Mouse (Mus musculus): ENCODE measurements at regions not wholly inside any gene's neighbourhood (a gene's known extent, or its start where the extent isn't known, plus 50 kb on each side); places are given as distances from the start of the nearest gene placed in this dataset.

- no peak overlapping the region for H3K27ac ChIP-seq (ENCODE audit: low read depth, low read length)
- no peaks in the 10 kb centered on the region for H3K9me3 ChIP-seq (ENCODE audit: control insufficient read depth, low read length)
- H3K27me3 ChIP-seq (ENCODE audit: control insufficient read depth, insufficient read depth, low read length), result no peaks in the 10 kb centered on the region
- WGBS, result 39% methylated on average over 5 of the region's 5 CpGs
- no peak overlapping the region for H3K9ac ChIP-seq (ENCODE audit: low read depth, low read length)
- no peak overlapping the region for H3K4me3 ChIP-seq (ENCODE audit: low read depth, low read length)
- no peak overlapping the region for H3K4me2 ChIP-seq (replicated peaks; ENCODE audit: low read depth, low read length)
- DNase-seq (ENCODE audit: low spot score) (no peak), ATAC-seq (ENCODE audit: low FRiP score) (no peak)
- H3K36me3 ChIP-seq (ENCODE audit: control insufficient read depth, insufficient read depth, low read length), result no peaks in the 10 kb centered on the region
- H3K4me1 ChIP-seq (replicated peaks; ENCODE audit: control insufficient read depth, insufficient read depth, low read length), result no peaks in the 10 kb centered on the region
These were observed 165.4 kb upstream of the Pbx1 start for GRCm38 (mm10) chr1:168597495-168597894.

- no peaks in the 10 kb centered on the region for H3K9me3 ChIP-seq (ENCODE audit: control insufficient read depth, low read length)
- ATAC-seq (ENCODE audit: low FRiP score) (no peak), DNase-seq (ENCODE audit: low spot score) (no peak)
- no peak overlapping the region for H3K4me2 ChIP-seq (replicated peaks; ENCODE audit: low read depth, low read length)
- WGBS, result 91% methylated on average over 3 of the region's 3 CpGs
- no peak overlapping the region for H3K4me3 ChIP-seq (ENCODE audit: low read depth, low read length)
- no peaks in the 10 kb centered on the region for H3K4me1 ChIP-seq (replicated peaks; ENCODE audit: control insufficient read depth, insufficient read depth, low read length)
- H3K36me3 ChIP-seq (ENCODE audit: control insufficient read depth, insufficient read depth, low read length), result no peaks in the 10 kb centered on the region
- H3K27me3 ChIP-seq (ENCODE audit: control insufficient read depth, insufficient read depth, low read length), result no peaks in the 10 kb centered on the region
- no peak overlapping the region for H3K27ac ChIP-seq (ENCODE audit: low read depth, low read length)
- no peak overlapping the region for H3K9ac ChIP-seq (ENCODE audit: low read depth, low read length)
These were observed 152.1 kb upstream of the Pbx1 start for GRCm38 (mm10) chr1:168584137-168584536.

GRCm38 (mm10) chr1:168582434-168582833, 150.4 kb upstream of the Pbx1 start:
- H3K4me2 ChIP-seq (replicated peaks; ENCODE audit: low read depth, low read length), result no peak overlapping the region
- H3K4me3 ChIP-seq (ENCODE audit: low read depth, low read length), result no peak overlapping the region
- ATAC-seq (ENCODE audit: low FRiP score) (no peak), DNase-seq (ENCODE audit: low spot score) (no peak)
- no peak overlapping the region for H3K27ac ChIP-seq (ENCODE audit: low read depth, low read length)
- H3K9ac ChIP-seq (ENCODE audit: low read depth, low read length), result no peak overlapping the region
- no peaks in the 10 kb centered on the region for H3K36me3 ChIP-seq (ENCODE audit: control insufficient read depth, insufficient read depth, low read length)
- 77% methylated on average over 5 of the region's 5 CpGs for WGBS
- no peaks in the 10 kb centered on the region for H3K4me1 ChIP-seq (replicated peaks; ENCODE audit: control insufficient read depth, insufficient read depth, low read length)
- H3K9me3 ChIP-seq (ENCODE audit: control insufficient read depth, low read length), result no peaks in the 10 kb centered on the region
- no peaks in the 10 kb centered on the region for H3K27me3 ChIP-seq (ENCODE audit: control insufficient read depth, insufficient read depth, low read length)

- no peaks in the 10 kb centered on the region for H3K4me1 ChIP-seq (replicated peaks; ENCODE audit: control insufficient read depth, insufficient read depth, low read length)
- WGBS, result 58% methylated on average over 5 of the region's 5 CpGs
- no peak overlapping the region for H3K4me2 ChIP-seq (replicated peaks; ENCODE audit: low read depth, low read length)
- DNase-seq (ENCODE audit: low spot score) (no peak), ATAC-seq (ENCODE audit: low FRiP score) (no peak)
- H3K27me3 ChIP-seq (ENCODE audit: control insufficient read depth, insufficient read depth, low read length), result no peaks in the 10 kb centered on the region
- no peak overlapping the region for H3K27ac ChIP-seq (ENCODE audit: low read depth, low read length)
- H3K9me3 ChIP-seq (ENCODE audit: control insufficient read depth, low read length), result no peaks in the 10 kb centered on the region
- no peak overlapping the region for H3K4me3 ChIP-seq (ENCODE audit: low read depth, low read length)
- H3K9ac ChIP-seq (ENCODE audit: low read depth, low read length), result no peak overlapping the region
- no peaks in the 10 kb centered on the region for H3K36me3 ChIP-seq (ENCODE audit: control insufficient read depth, insufficient read depth, low read length)
These were observed 138.0 kb upstream of the Pbx1 start for GRCm38 (mm10) chr1:168569930-168570515.

- no peaks in the 10 kb centered on the region for H3K36me3 ChIP-seq (ENCODE audit: control insufficient read depth, insufficient read depth, low read length)
- H3K9me3 ChIP-seq (ENCODE audit: control insufficient read depth, low read length), result no peaks in the 10 kb centered on the region
- no peaks in the 10 kb centered on the region for H3K4me1 ChIP-seq (replicated peaks; ENCODE audit: control insufficient read depth, insufficient read depth, low read length)
- no peaks in the 10 kb centered on the region for H3K27me3 ChIP-seq (ENCODE audit: control insufficient read depth, insufficient read depth, low read length)
- DNase-seq (ENCODE audit: low spot score) (no peak), ATAC-seq (ENCODE audit: low FRiP score) (no peak)
- H3K4me3 ChIP-seq (ENCODE audit: low read depth, low read length), result no peak overlapping the region
- H3K27ac ChIP-seq (ENCODE audit: low read depth, low read length), result no peak overlapping the region
- no peak overlapping the region for H3K9ac ChIP-seq (ENCODE audit: low read depth, low read length)
- WGBS, result 90% methylated on average over 3 of the region's 3 CpGs
- no peak overlapping the region for H3K4me2 ChIP-seq (replicated peaks; ENCODE audit: low read depth, low read length)
These were observed 120.3 kb upstream of the Pbx1 start for GRCm38 (mm10) chr1:168552394-168552793.

GRCm38 (mm10) chr1:168549807-168550435, 117.9 kb upstream of the Pbx1 start:
- Histone ChIP-seq H3K4me1 (replicated peaks; ENCODE audit: control insufficient read depth, insufficient read depth, low read length) (no peaks in the 10 kb centered on the region), H3K9ac (ENCODE audit: low read depth, low read length) (no peak overlapping the region), H3K4me3 (ENCODE audit: low read depth, low read length) (no peak overlapping the region), H3K4me2 (replicated peaks; ENCODE audit: low read depth, low read length) (no peak overlapping the region), H3K36me3 (ENCODE audit: control insufficient read depth, insufficient read depth, low read length) (no peaks in the 10 kb centered on the region), H3K27me3 (ENCODE audit: control insufficient read depth, insufficient read depth, low read length) (no peaks in the 10 kb centered on the region), H3K27ac (ENCODE audit: low read depth, low read length) (no peak overlapping the region), H3K9me3 (ENCODE audit: control insufficient read depth, low read length) (no peaks in the 10 kb centered on the region)
- 62% methylated on average over 7 of the region's 7 CpGs for WGBS
- ATAC-seq (ENCODE audit: low FRiP score) (no peak), DNase-seq (ENCODE audit: low spot score) (no peak)

- no peak overlapping the region for H3K27ac ChIP-seq (ENCODE audit: low read depth, low read length)
- H3K4me3 ChIP-seq (ENCODE audit: low read depth, low read length), result no peak overlapping the region
- no peaks in the 10 kb centered on the region for H3K4me1 ChIP-seq (replicated peaks; ENCODE audit: control insufficient read depth, insufficient read depth, low read length)
- H3K36me3 ChIP-seq (ENCODE audit: control insufficient read depth, insufficient read depth, low read length), result no peaks in the 10 kb centered on the region
- H3K9me3 ChIP-seq (ENCODE audit: control insufficient read depth, low read length), result no peaks in the 10 kb centered on the region
- no peak overlapping the region for H3K4me2 ChIP-seq (replicated peaks; ENCODE audit: low read depth, low read length)
- no peaks in the 10 kb centered on the region for H3K27me3 ChIP-seq (ENCODE audit: control insufficient read depth, insufficient read depth, low read length)
- 95% methylated on average over 3 of the region's 3 CpGs for WGBS
- H3K9ac ChIP-seq (ENCODE audit: low read depth, low read length), result no peak overlapping the region
- ATAC-seq (ENCODE audit: low FRiP score), result no peak
- DNase-seq (ENCODE audit: low spot score), result no peak
These were observed 114.1 kb upstream of the Pbx1 start for GRCm38 (mm10) chr1:168546156-168546555.

- WGBS, result 85% methylated on average over 7 of the region's 7 CpGs
- Histone ChIP-seq H3K27ac (ENCODE audit: low read depth, low read length) (no peak overlapping the region), H3K9ac (ENCODE audit: low read depth, low read length) (no peak overlapping the region), H3K4me2 (replicated peaks; ENCODE audit: low read depth, low read length) (no peak overlapping the region), H3K4me1 (replicated peaks; ENCODE audit: control insufficient read depth, insufficient read depth, low read length) (no peaks in the 10 kb centered on the region), H3K36me3 (ENCODE audit: control insufficient read depth, insufficient read depth, low read length) (no peaks in the 10 kb centered on the region), H3K9me3 (ENCODE audit: control insufficient read depth, low read length) (no peaks in the 10 kb centered on the region), H3K4me3 (ENCODE audit: low read depth, low read length) (no peak overlapping the region), H3K27me3 (ENCODE audit: control insufficient read depth, insufficient read depth, low read length) (no peaks in the 10 kb centered on the region)
- DNase-seq (ENCODE audit: low spot score), result no peak
- no peak for ATAC-seq (ENCODE audit: low FRiP score)
These were observed 113.2 kb upstream of the Pbx1 start for GRCm38 (mm10) chr1:168545072-168545780.

- Histone ChIP-seq H3K27me3 (ENCODE audit: control insufficient read depth, insufficient read depth, low read length) (no peaks in the 10 kb centered on the region), H3K9ac (ENCODE audit: low read depth, low read length) (no peak overlapping the region), H3K4me3 (ENCODE audit: low read depth, low read length) (no peak overlapping the region), H3K27ac (ENCODE audit: low read depth, low read length) (no peak overlapping the region), H3K9me3 (ENCODE audit: control insufficient read depth, low read length) (no peaks in the 10 kb centered on the region), H3K36me3 (ENCODE audit: control insufficient read depth, insufficient read depth, low read length) (no peaks in the 10 kb centered on the region), H3K4me2 (replicated peaks; ENCODE audit: low read depth, low read length) (no peak overlapping the region), H3K4me1 (replicated peaks; ENCODE audit: control insufficient read depth, insufficient read depth, low read length) (no peaks in the 10 kb centered on the region)
- ATAC-seq (ENCODE audit: low FRiP score) (no peak), DNase-seq (ENCODE audit: low spot score) (no peak)
- 81% methylated on average over 2 of the region's 2 CpGs for WGBS
These were observed 109.2 kb upstream of the Pbx1 start for GRCm38 (mm10) chr1:168541231-168541630.
